Mouse (Mus musculus): ENCODE measurements around the gene Cenpo. TPM values are rescaled to one million over a fixed set of nuclear protein-coding genes. Genes with fewer than 3 reads are reported as not detected.

Cenpo gene
- total RNA-seq, 2 experiments from 2014 or later = 1.4 to 2.1 TPM

DNA sequence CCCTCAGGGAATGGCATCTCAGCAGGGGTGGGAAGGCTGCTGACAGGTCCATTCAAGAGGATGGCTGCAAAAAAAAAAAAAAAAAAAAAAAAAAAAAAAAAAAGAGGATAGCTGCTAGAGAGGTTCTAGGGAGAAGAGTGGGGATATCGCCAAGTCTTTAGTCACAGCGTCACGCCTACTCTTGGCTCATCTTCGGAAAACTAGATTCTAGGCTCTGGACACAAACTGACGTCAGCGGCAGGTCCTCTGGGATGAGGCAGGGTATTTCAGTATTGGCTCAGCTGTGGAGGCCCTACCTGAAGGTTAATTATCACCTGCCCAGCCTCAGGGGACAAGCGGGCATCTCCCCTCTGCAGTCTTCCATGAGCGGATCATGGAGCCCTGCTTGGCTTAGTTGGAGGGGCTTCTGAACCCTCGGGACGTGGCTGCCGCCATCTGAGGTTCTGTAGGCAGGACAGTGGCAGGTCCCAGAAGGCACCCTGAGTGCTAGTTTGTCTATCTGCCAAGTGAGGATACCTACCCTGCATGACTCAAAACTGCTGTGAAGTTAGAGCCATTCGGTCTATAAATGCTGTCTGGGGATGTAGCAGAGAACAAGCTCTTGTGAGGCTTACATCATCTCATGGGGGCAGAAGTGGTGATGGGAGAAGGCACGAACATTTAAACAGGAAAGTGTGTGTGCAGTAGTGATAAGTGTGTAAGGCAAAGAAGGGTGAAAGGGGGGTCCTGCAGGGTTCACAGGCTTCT lies 32.5 kb downstream of the Cenpo start:
- intact Hi-C loops (cut with DNase I) = no loop called here
- DNase-seq = peak; percentile 63 to 65

DNA sequence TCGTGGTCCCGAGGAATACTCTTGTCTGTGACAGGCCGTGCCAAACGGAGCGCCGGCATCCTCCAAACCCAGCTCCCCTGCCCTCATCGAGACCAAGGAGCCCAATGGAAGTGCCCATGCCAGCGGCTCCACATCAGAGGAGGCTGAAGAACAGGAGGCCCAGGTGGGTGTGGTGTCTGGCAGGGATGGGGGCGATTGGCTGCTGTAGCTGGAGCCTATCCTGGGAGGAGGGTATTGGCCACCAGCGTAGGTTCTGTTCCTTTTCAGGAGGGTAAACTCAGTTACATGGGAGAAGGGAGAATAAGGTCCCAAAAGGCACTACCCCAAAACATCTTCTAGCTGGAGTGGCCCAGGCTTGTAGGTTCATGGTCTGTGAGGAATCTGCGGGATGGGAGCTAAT lies 34.8 kb downstream of the Cenpo start:
- peak in 1 of 2 experiments; percentile 8 for DNase-seq
- intact Hi-C loops (cut with DNase I) = no loop called here

DNA sequence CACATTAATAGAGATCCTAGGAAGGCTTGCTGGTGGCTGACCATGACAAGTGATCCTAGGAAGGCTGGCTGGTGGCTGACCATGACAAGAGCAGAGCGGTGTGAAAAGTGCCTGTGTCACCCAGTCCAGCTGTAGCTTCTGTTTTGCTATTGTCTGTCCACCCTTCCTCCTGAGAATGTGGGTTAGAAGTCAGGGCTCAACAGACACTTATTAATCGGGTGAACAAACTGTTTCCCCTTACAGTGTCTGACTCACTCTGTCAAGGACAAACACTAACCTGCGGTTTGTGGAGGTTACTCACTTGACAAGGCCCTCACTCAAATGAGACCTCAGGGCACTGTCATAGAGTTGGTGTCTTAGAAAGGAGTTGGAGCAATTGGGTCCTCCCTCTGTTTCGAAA lies 35.4 kb downstream of the Cenpo start:
- intact Hi-C loops (cut with DNase I) = no loop called here
- peak in 1 of 2 experiments; percentile 5 for DNase-seq

DNA sequence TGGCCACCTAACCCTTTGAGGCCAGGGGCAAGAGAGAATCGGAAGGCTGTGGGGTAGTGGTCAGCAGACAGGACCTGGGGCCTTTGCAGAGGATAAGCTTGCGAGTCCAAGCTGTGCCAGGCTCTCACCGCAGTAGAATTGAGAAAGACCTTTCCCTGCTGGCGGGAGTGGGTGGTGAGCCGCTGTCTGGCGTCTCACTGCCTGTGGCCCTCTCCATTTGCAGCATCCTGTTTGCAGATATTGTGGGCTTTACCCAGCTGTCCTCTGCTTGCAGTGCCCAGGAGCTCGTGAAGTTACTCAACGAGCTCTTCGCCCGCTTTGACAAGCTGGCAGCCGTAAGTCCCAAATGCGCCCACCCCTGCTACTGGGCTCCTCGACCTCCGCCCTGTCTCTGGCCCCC lies 39.5 kb downstream of the Cenpo start:
- no peak for DNase-seq
- intact Hi-C loops (cut with DNase I) = no loop called here

DNA sequence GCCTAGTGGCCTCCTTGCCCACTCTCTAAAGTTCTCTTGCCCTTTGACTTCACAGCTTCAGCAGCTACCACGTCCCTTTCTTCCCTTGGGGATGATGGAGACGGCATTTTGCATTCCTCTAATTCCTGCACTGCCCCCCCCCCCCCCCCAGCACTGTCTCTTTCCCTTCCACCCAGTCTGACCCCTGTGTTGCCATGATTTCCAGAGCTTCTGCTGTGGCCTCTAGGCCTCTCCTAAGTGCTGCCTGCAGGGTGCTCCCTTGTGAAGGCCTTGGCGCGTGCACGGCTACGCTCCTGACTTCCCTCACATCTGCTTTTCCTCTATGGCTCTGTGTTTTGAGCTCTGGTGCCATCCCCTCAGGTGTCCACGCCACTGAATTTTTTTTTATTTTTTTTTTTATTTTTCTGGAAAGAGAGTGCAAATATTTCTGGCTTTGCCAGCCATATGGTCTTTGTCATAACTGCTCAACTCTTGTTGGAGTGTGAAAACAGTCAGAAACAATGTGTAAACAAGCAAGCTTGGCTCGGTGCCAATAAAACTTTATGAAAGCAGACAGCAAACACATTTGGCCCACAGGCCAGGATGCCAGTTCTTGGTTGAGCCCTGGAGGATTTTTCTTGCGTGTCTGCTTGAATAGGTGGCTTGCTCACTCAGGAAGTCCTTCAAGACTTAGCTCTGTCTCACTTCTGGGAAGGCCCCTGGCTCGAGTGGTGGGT lies 40.9 kb downstream of the Cenpo start:
- no peak for DNase-seq
- intact Hi-C loops (cut with DNase I) = no loop called here

DNA sequence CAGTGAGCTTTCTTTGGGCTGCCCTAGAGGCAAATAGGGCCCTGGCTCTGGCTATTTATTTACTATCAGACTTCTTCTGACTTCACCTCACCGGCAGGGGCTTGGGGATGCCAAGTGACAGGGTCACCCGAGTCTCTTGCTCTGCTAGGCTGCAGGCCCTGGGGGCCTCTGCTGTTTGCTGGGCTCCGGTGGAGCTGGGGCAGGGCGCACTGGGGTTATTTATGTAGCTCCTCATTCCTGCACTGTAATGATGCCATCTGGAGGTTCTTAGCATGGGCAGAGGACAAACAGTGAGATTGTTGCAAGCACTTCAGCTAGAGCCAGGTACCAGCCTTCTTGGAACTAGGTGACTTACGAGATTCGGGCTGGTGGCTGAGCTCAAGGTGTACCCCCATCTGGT lies 41.6 kb downstream of the Cenpo start:
- no peak for DNase-seq
- intact Hi-C loops (cut with DNase I) = no loop called here

DNA sequence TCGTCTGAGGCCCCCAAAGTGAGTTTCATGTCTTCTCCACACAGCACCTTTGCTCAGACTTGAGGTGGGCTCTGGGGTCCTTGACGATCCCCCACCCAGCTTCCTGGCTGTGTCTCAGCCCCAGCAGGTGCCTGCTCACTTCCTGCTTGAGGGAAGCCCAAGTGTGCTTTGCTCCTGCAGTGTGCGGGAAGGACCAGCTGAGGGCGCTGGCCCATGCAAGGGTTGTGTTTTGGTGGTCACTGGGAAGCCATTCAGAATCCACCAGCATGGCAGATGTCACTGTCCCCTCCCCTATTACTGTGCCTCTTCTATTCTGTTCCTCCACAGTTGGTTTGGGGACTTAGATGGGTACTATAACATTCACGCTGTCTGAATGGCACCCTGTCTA lies 45.0 kb downstream of the Cenpo start:
- intact Hi-C loops (cut with DNase I) = no loop called here
- DNase-seq = no peak

DNA sequence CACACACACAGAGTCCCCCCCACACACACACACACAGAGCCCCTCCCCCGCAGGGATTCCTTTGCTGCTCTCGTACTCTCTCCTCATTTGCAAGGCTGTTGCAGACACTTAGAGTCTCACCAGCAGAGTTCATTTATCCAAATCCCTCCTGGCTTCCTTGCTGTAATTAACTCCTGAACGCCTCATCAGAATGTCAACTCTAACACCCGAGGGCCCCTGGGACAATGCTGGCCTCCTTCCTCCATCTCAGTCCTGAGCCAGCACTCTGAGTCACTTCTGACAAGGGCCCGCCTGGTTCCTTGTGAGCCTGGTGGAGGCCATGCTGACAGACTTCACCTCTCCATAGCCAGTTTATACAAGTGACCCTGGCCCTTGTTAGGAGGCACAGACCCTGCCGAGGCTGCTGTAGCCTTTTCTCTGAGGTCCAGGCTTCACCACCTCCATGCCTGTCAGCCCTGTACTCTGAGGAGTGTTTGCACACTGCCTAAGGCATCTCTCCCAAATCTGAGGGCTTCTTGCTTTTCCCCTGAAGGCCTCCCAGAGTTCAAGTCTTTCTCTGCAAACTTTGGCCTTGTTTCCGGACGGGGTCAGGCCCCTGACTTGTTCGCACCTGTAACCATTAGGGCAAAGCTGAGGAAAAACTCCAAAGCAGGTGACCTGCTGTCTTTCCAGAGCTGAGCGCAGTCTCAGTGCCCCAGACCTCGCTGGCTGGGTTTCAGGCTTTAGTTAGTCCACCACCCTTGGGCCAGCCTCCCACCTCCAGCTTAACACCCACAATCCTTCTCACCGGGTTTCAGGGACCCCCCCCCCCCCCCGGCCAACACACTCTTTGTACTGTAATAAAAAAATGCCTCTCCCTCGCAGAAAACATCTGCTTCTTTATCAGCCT lies 45.7 kb downstream of the Cenpo start:
- peak; percentile 64 to 70 for DNase-seq
- intact Hi-C loops (cut with DNase I) = no loop called here

DNA sequence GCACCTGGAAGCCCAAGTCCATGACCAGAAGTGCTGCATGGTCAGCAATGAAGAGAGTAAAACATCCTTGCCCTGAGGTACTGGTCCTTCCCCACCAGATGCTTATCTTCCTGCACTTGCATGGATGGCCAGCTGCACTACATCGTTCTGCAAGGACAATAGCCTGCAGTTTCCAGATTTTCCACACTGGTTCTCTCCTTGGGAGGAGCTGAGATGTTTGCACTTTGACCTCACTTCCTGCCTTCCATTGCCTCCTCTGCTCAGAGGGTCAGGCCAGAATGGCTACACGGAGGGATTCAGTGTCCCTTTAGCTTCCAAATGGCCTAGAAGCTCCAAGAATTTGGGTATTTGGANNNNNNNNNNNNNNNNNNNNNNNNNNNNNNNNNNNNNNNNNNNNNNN lies 49.4 kb downstream of the Cenpo start:
- intact Hi-C loops (cut with DNase I) = no loop called here
- no peak for DNase-seq

DNA sequence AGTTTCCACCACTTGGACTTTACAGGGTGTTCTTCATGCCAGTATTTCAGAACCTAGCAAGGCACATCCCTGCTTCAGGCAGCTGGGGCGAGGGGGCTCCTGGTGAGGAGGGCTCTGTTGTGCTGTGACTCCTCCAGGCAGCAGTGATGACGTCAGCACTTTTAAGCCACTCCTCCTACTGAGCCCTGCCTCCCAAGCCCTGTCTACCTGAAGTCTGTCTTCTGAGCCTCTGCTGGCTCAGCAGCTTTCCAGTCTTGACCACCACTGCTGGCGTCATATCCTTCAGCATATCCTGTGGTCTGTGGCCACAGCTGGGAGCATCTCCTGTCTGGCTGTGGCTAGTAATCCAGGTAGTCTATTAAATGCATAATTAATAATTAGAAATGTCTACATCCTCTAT lies 53.6 kb downstream of the Cenpo start:
- intact Hi-C loops (cut with DNase I) = no loop called here
- DNase-seq = peak in 1 of 2 experiments; percentile 4

DNA sequence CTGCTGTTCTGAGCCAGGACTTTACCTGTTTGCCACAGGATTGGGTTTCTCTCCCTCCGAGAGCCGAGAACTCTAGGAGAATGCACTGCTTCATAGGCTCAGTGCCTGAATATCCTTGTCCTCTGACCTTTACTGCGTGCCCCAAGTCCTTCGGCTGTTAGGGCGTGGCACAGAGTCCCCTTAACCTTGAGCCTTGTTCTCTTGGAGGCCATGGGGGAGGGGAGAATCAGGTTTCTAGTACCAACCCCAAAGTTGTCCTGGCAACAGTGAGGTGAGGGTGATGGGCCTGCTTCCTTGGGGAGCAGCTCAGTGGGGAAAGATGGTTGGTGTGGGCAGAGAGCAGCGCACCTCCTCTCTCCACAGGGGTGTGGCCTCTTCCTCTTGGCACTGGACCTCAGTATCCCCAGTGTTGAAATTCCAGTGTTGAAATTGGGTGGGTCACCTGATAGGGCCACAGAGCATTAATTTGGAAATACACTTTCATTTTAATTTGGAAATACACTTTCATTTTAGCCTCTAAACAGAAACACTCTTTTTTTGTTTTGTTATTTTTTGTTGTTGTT lies 54.3 kb downstream of the Cenpo start:
- intact Hi-C loops (cut with DNase I) = no loop called here
- DNase-seq = no peak

DNA sequence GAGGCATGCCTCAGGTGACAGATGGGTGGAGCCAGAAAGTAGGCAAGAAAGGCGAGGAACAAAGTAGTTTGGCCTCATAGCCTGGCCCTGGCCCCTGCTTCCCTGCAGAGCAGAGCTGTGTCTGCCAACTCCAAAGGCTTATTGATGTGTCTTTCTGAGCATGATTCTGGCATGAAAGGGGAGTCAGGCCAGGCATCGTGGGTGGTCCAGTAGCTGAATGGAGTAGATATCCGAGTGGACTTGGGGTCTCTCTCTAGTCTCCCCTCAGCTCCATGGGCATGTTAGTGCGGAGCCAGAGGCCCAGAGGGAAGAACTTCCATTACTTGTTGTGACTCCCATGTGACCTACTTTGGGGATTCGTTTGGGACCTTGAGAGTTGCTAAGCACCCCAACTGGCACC lies 55.3 kb downstream of the Cenpo start:
- DNase-seq = no peak
- intact Hi-C loops (cut with DNase I) = no loop called here

DNA sequence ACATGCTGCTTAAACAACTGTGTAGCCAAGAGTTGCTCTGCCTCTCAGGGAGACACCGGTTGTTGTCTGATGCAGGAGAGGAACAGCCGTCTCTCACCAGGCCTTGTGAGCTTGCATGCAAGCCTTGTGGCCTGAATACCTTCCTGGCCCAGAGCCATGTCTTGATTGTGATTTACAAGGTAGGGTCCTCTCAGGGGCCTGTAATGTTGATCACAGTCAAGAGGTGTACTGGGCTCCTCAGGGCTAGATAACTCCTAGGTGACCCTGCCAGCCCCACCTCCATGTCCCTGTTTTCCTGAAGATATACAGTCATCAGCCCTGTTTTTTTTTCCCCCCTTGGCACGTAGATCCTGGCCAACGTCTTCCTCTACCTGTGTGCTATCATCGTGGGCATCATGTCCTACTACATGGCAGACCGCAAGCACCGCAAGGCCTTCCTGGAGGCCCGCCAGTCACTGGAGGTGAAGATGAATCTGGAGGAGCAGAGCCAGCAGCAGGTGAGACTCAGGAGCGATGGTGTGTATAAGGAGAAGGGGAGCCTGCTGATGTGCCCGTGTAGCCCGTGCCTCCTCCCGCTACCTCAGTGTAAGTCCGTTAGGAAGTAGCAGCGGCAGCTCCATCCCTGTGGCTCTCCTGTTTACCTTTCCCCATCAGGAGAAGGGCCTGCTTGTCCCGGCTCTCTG lies 60.8 kb downstream of the Cenpo start:
- no peak for DNase-seq
- intact Hi-C loops (cut with DNase I) = no loop called here

DNA sequence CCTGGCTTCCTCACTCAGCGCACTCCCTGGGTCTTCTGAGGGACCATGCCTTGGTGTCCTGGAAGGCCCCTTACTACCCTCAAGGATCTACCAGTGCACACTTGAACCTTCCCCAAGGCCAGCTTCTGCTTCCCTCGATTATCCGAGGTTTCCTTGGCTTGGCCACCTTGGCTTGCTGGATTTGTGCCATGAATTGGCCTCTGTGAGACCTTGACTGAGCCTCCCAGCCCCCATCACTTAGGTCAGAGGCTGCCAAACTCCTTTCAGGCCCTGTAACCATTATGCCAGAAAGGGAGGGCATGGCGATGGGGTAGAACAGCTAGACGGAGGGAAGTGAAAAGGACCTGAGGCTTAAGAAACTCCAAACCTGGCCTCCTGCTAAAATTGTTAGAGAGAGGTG lies 64.5 kb downstream of the Cenpo start:
- no peak for DNase-seq
- intact Hi-C loops (cut with DNase I) = no loop called here

DNA sequence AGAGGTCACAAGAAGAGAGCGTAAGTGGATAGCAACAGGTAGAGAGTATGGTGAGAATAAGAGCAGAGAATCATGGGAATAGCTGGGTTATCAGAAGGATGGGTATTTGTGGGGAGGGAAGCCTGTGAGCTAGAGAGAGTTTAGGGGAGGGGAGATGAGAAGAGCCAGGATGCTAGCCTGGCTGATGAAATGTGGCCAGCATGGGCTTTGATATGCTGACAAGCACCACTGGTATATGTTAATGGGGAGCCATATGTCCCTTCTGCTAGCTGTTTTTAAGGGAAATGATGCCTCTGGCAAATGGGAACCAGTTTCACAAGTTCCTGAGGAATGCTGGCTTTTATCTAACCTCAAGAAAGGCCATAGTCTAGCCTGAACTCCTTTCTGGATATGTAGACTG lies 65.0 kb downstream of the Cenpo start:
- intact Hi-C loops (cut with DNase I) = no loop called here

DNA sequence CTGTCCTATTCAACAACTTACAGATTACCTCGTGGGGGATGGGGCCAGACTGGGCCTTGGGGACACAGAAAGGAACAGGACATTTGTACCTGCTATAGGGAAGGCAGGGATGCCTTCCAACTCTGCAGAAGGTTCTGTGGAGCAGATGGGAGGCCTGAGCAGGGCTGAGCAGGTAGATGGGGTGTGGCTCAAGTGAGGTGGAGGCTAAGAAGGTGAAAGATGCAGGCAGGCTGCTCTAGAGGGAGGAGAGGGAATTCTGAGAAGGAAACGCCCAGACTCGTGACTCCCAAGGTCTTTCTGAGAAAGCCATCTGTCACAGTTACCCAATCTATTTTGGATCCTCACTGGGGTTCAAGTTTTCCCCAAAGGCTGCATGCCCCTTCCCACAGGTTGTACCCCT lies 67.1 kb downstream of the Cenpo start:
- no peak for DNase-seq
- intact Hi-C loops (cut with DNase I) = no loop called here

More for the DNA sequence above, 65.0 kb downstream of the Cenpo start:
- no peak for DNase-seq

DNA sequence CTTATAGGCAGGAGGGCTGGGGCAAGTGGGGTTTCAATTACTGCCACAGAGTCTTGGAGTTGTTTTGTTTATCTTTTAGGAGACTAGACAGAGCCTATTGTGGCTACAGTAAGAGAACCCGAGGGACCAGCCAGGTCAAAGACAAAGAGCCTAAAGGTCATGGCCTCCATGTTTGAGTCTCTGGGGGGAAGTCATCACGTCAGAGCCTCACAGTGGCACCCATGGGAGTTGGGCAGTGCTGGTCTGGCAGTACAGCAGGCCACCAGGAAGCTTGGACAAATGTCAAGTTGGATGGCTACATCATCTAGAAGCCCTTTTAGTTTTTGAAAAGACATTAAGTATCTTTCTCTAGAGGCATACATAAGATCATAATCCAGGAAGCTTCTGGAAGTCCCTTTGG lies 71.2 kb downstream of the Cenpo start:
- no peak for DNase-seq
- intact Hi-C loops (cut with DNase I) = no loop called here

DNA sequence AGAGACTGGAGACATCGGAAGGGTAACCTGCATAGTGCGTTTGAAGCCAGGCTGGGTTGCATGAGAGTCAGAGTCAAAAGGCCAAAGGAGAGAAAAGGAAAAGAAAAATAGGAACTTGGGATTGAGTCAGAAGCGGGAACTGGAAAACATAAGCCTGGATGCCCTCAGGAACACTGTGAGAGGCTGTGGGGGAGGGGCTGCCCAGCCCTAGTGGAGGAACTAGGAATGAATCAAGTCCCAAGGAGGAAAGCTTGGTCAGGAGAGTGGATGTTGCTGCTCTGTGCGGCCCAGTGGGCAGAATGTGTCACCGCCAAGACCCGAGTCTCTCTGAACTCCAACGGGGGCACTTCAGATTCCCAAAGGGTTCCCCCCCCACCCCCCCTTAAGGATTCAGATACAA lies 73.8 kb downstream of the Cenpo start:
- intact Hi-C loops (cut with DNase I) = no loop called here
- DNase-seq = no peak

DNA sequence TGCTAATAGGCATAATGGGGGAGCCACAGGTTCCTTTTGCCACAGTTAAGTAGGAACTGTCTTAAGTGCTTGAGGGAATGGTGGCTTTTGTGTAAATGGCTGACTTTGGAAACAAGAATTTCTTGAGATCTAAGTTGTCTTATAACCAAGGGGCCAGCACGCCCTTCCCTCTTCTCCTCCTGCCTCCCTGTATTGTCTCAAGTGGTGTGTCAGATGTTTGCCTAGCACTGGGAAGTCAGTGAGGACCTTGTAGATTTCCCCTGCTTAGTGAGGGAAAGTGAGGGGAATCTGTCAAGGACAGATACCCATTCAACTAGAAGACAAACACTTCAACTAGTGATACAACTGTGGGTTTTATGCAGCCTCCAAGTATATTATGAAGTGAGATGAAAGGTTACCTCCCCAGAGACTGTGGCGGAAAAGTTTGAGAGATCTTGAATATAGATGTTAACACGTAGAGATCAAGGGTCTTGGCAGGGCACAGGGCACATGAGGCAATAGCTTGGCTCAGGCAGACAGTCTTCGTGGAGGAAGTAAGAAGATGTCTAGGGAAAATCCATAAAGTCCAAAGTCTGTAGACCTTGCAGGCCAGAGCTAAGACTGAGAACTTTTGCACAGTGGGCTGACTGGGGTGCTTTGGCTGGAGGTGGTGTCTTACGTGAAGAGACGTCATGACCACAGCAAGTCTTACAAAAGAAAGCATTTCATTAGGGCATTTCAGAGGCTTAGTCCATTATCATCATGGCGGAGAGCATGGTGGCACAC lies 75.0 kb downstream of the Cenpo start:
- DNase-seq = no peak
- intact Hi-C loops (cut with DNase I) = no loop called here

DNA sequence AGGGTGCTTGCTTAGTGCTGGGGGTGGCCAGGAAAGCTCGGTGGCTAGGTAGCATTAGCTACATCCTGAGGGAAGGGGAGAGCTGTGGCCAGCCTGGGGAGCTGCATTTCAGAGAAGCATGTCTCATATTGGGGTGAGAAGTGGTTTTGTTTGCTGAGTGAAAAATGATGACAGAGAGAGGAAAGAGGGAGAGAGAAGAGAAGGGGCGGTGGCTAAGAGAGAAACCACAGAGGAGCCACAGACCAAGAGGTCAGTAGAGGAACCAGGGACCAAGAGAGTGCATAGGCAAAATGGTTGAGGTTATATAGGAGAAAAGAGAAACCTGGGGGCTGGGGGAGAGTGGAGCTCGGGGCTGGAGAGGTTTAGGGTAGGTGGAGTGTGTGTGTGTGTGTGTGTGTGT lies 75.9 kb downstream of the Cenpo start:
- intact Hi-C loops (cut with DNase I) = no loop called here
- no peak for DNase-seq

All from gastrocnemius, postnatal 36 days (tissue).